Mouse (Mus musculus) ES-Bruce4 (cell line): ENCODE measurements around the gene Fam184a.

Experiments used
- CTCF ChIP-seq: IDR thresholded peaks from one replicate; pipeline ENCODE4 v1.8.1; 2011; ENCODE audit warnings: low read depth, low read length
- POLR2A ChIP-seq: IDR thresholded peaks from one replicate; pipeline ENCODE4 v1.8.1; 2011; ENCODE audit warnings: low read length; ENCODE audit not compliant: insufficient read depth

DNA sequence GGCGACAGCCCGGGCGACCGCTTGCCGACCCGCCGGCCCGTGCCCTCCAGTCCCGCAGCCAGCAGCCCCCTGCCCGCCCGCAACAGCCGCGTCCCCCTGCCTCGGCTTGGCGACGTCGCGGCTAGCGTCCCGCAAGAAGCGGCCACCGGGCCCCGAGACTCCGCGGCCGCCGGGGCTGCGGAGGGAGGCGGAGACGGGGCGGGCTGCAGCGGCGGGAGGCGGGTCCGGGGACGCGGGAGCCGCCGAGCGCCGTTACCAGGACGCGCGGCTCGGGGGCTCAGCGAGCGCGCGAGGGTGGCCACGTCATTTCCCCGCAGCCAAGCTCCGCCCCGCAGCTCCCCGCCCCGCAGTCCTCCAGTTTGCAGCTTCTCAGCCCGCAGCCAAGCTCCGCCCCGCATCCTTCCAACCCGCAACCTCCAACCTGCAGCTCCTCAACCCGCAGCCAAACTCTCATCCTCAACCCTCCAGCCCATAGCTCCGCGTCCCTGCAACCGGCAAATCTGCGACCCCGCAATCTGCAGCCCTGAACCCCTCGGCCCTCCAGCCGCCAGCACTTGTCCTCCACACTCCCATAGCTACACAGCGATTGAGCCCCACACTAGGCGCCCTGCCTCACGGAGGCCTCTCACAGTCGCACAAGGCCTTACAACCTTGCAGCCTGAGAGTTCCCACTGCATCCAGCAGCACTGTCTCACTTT, at the start of gene Fam184a:
- no peak for TF ChIP-seq CTCF
- no peak for TF ChIP-seq POLR2A
